Mouse (Mus musculus) small intestine, adult 2 months (tissue): ENCODE results near the gene Bcor.

Experiments
- CTCF ChIP-seq: fragments of 200-500 bp; IDR thresholded peaks from 2 replicates; pipeline ENCODE4 v1.5.1; 2012; ENCODE audit warnings: low read depth, mild to moderate bottlenecking, control low read depth, inconsistent platforms, low read length, moderate library complexity, mixed read lengths; ENCODE audit not compliant: insufficient replicate concordance, insufficient read length; ENCODE audit errors: extremely low read depth
- POLR2A ChIP-seq: fragments of 200-500 bp; IDR thresholded peaks from 2 replicates; pipeline ENCODE4 v1.6.1; 2012; ENCODE audit warnings: low read depth, mild to moderate bottlenecking, control low read depth, inconsistent platforms, low read length, moderate library complexity

DNA sequence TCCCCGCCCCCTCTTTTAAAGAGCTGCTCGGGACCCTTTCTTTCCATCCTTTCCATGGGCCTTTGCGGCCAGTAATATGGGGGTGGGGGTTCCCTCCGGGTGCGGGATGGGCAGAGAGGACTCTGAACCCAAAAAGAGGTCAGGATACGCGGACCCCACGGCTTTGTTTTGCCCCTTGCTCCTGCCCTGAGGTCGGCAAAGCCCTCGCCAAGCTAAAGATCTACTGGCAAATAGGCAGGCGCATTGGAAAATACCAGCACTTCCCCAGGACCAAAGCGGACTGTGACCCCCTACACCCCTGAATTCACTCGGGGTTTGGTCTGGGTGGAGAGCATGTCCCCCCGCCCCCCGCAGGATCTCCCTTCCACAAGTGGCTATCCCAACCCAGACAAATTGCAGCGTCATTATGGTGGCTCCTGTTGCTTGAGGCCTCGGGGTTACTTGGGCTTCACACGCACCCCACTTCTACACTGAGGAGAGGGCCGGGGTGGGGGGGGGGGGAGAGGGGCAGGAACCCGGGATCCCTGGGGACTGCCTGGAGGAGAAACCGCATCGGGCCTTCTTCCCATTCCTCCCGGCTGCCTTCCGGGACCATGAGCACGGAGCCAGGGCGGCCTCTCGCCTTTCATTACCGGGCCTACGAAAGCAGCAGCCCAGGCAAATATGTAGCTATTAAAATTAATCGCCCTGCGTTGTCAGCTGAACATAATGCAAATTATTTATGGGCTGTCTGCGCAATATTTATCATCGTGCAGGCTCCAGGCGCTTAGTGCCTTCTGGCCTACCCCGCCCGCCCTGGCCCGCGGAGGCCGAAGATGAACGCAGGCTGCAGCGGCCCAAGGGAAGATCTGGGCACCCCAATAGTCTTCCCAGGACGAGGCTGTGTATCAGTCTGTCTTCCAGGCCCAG is 7.9 kb downstream of the Bcor start:
- TF ChIP-seq CTCF (no peak), POLR2A (no peak)
